Mouse (Mus musculus) testis, adult 2 months (tissue): ENCODE data around the gene Icos.

ENCODE experiments used
- CTCF ChIP-seq: fragments of 200-500 bp; IDR thresholded peaks from 2 replicates; pipeline ENCODE4 v1.5.1; 2012; ENCODE audit warnings: low read depth, mild to moderate bottlenecking, inconsistent platforms, low read length, moderate library complexity; ENCODE audit not compliant: control insufficient read depth, insufficient read depth, insufficient replicate concordance
- POLR2A ChIP-seq: fragments of 200-500 bp; IDR thresholded peaks from 2 replicates; pipeline ENCODE4 v1.6.1; 2012; ENCODE audit warnings: low read depth, mild to moderate bottlenecking, inconsistent platforms, low read length, moderate library complexity; ENCODE audit not compliant: control insufficient read depth

DNA sequence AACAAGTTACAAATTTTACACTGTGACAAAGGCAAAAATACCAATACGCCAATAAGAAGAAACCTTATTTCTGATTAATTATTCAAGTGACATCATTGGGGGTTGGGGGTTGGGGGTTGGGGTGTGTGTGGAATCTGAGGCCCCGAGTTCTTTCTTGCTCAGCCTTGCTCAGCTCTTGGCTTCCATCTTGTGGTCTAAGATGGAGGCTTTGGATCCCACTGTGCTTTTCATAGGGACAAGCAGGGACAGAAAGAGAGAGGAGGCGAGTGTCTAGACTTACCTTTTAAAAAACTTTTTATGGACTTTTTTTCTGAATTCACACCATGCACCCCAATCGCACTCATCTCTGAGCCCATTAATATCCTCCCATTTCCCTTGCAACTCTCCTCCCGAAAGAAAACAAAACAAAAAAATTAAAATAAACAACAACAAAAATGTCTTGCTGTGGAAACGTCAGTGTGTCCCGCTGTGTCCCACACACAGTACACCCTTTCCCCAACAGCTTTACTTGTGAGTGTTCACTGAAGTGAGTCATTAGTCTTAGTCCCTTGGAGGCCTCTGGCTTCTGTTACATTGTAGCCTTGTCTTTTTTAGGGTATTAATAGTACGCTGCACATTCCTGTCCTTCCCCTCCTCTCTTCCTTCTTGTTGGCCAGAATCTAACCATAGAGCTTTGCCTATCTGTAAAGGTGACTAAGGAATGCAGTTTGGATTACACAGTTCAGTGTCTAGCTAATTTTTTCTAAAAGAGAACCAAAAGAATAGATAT lies 31.9 kb upstream of the Icos start:
- TF ChIP-seq CTCF (no peak), POLR2A (no peak)
